Mouse (Mus musculus): ENCODE results near the gene Fam219a. TPM values are rescaled to one million over a fixed set of nuclear protein-coding genes. Genes with fewer than 3 reads are reported as not detected.
A peak's percentile ranks its signal among the peaks of the same experiment; 100 is the strongest.

Fam219a gene
- total and polyA plus RNA-seq, 3 experiments = 13.4 to 15.8 (median 14.4) TPM

DNA sequence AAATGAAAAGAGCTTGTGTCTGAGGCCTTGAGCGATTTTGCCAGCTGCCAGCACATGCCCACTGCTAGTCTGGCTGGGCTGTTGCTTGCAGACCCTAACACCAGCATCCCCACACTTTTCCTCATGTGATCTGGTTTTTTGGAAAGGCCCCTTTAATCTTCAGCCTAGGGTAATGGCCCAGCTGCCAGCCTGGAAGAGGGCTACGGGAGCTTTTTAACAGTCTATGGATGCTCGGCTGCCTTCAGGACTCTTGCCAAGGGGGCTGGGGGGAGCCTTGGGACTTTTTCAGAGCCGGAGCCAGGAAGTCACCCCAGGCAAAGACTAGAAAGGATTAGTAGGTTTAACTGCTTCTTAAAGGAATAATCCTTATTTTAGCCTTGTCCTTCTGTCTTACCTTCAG lies 56.0 kb downstream of the Fam219a start:
- Histone ChIP-seq H3K79me2 (replicated peaks; ENCODE audit: control insufficient read depth, insufficient read depth, low read length) (no peaks in the 10 kb centered on the region), H3K4me3 (no peak overlapping the region), H3K4me1 (ENCODE audit: control insufficient read depth, insufficient read depth, low read length) (no peaks in the 10 kb centered on the region), H3K9ac (ENCODE audit: low read depth, low read length) (no peak overlapping the region), H3K27me3 (ENCODE audit: control insufficient read depth, insufficient read depth, low read length) (no peaks in the 10 kb centered on the region), H3K36me3 (ENCODE audit: control insufficient read depth, insufficient read depth, low read length) (no peaks in the 10 kb centered on the region), H3K27ac (no peak overlapping the region)
- 32% methylated on average over 4 of the region's 4 CpGs for WGBS
- no peak for TF ChIP-seq EP300 (IDR thresholded peaks at IDR 0.05; ENCODE audit: insufficient read depth, low read depth, low read length)
- no peak for TF ChIP-seq CTCF (IDR thresholded peaks at IDR 0.05)
- TF ChIP-seq POLR2A (IDR thresholded peaks at IDR 0.05; ENCODE audit: insufficient read depth, low read depth, low read length) = no peak
- intact Hi-C loops (cut with DNase I) = no loop called here
- DNase-seq = no peak

DNA sequence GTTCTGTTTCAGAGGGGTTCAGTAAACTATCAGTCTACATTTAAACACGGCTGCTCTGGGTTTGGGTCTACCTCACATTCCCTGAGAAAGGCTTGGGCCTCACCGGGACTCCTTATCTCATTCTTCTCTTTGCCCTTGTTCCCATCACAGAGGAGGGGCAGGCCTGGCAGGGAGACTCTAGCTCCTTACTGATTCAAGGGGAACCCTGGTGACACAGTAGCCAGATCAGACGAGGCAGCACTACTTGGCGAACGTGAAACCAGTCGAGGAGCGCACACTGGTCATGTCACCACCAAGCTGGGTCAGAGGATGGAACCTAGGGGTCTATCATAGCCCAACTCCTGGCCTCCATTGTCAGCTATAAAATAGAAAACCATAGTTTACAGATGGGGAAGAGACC lies 61.3 kb downstream of the Fam219a start:
- H3K4me1 ChIP-seq (ENCODE audit: control insufficient read depth, insufficient read depth, low read length) = peaks cover 6% of the 10 kb centered on the region; the same call in 1 of the 2 replicates
- TF ChIP-seq POLR2A (IDR thresholded peaks at IDR 0.05; ENCODE audit: insufficient read depth, low read depth, low read length) = no peak
- no peak for TF ChIP-seq CTCF (IDR thresholded peaks at IDR 0.05)
- no peak for TF ChIP-seq EP300 (IDR thresholded peaks at IDR 0.05; ENCODE audit: insufficient read depth, low read depth, low read length)
- H3K9ac ChIP-seq (ENCODE audit: low read depth, low read length) = no peak overlapping the region
- no peaks in the 10 kb centered on the region for H3K79me2 ChIP-seq (replicated peaks; ENCODE audit: control insufficient read depth, insufficient read depth, low read length)
- WGBS = 61% methylated on average over 7 of the region's 7 CpGs
- no peak for DNase-seq
- no peak overlapping the region for H3K4me3 ChIP-seq
- no peak overlapping the region for H3K27ac ChIP-seq
- intact Hi-C loops (cut with DNase I) = no loop called here
- no peaks in the 10 kb centered on the region for H3K27me3 ChIP-seq (ENCODE audit: control insufficient read depth, insufficient read depth, low read length)
- no peaks in the 10 kb centered on the region for H3K36me3 ChIP-seq (ENCODE audit: control insufficient read depth, insufficient read depth, low read length)

GRCm38 (mm10) chr4:41507326-41507924 lies 61.9 kb downstream of the Fam219a start:
- 16% methylated on average over 22 of the region's 22 CpGs for WGBS
- intact Hi-C loops (cut with DNase I) = no loop called here
- H3K4me3 ChIP-seq = peak overlapping the region; percentile 58
- no peak overlapping the region; the same call in 1 of the 2 replicates for H3K27ac ChIP-seq
- no peaks in the 10 kb centered on the region for H3K79me2 ChIP-seq (replicated peaks; ENCODE audit: control insufficient read depth, insufficient read depth, low read length)
- peak overlapping the region; percentile 52 for H3K9ac ChIP-seq (ENCODE audit: low read depth, low read length)
- TF ChIP-seq POLR2A (IDR thresholded peaks at IDR 0.05; ENCODE audit: insufficient read depth, low read depth, low read length) = no peak
- TF ChIP-seq EP300 (IDR thresholded peaks at IDR 0.05; ENCODE audit: insufficient read depth, low read depth, low read length) = no peak
- TF ChIP-seq CTCF (IDR thresholded peaks at IDR 0.05) = no peak
- peaks cover 6% of the 10 kb centered on the region; the same call in 1 of the 2 replicates for H3K4me1 ChIP-seq (ENCODE audit: control insufficient read depth, insufficient read depth, low read length)
- no peak for DNase-seq
- no peaks in the 10 kb centered on the region for H3K27me3 ChIP-seq (ENCODE audit: control insufficient read depth, insufficient read depth, low read length)
- H3K36me3 ChIP-seq (ENCODE audit: control insufficient read depth, insufficient read depth, low read length) = no peaks in the 10 kb centered on the region

- intact Hi-C loops (cut with DNase I) = no loop called here
- WGBS = under 1% methylated on average over 29 of the region's 29 CpGs
- H3K4me3 ChIP-seq = peak overlapping the region; percentile 58
- H3K27ac ChIP-seq = peak overlapping the region; percentile 18; the same call in 1 of the 2 replicates
- H3K27me3 ChIP-seq (ENCODE audit: control insufficient read depth, insufficient read depth, low read length) = no peaks in the 10 kb centered on the region
- TF ChIP-seq POLR2A (IDR thresholded peaks at IDR 0.05; ENCODE audit: insufficient read depth, low read depth, low read length) (no peak), CTCF (IDR thresholded peaks at IDR 0.05) (peak; percentile 52), EP300 (IDR thresholded peaks at IDR 0.05; ENCODE audit: insufficient read depth, low read depth, low read length) (no peak)
- no peaks in the 10 kb centered on the region for H3K36me3 ChIP-seq (ENCODE audit: control insufficient read depth, insufficient read depth, low read length)
- H3K4me1 ChIP-seq (ENCODE audit: control insufficient read depth, insufficient read depth, low read length) = peaks cover 6% of the 10 kb centered on the region; the same call in 1 of the 2 replicates
- peak overlapping the region; percentile 53 for H3K9ac ChIP-seq (ENCODE audit: low read depth, low read length)
- DNase-seq = peak; percentile 88 to 93
- H3K79me2 ChIP-seq (replicated peaks; ENCODE audit: control insufficient read depth, insufficient read depth, low read length) = no peaks in the 10 kb centered on the region
Observed at GRCm38 (mm10) chr4:41506906-41507305, 62.4 kb downstream of the Fam219a start.

DNA sequence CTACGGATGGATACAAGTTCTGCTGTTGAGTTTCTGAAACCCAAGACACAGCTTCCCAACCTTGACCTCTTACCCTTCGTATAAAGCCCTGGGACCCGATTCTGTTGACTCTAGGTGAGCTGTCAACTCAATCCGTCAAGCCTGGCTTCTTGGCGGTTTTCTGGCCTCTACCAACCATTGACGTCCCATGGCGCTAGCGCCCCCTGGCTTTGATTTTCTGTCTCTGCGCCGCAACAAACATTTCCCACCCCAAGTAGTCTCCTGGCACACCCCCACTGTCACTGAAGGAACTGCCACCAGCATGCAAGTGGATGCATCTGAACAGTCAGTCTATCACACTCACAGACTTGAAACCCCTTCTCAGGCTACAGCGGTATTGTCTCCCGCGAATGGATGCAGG lies 63.2 kb downstream of the Fam219a start:
- Histone ChIP-seq H3K4me1 (ENCODE audit: control insufficient read depth, insufficient read depth, low read length) (peaks cover 6% of the 10 kb centered on the region; the same call in 1 of the 2 replicates), H3K27ac (no peak overlapping the region), H3K79me2 (replicated peaks; ENCODE audit: control insufficient read depth, insufficient read depth, low read length) (no peaks in the 10 kb centered on the region), H3K36me3 (ENCODE audit: control insufficient read depth, insufficient read depth, low read length) (no peaks in the 10 kb centered on the region), H3K4me3 (no peak overlapping the region), H3K27me3 (ENCODE audit: control insufficient read depth, insufficient read depth, low read length) (no peaks in the 10 kb centered on the region), H3K9ac (ENCODE audit: low read depth, low read length) (no peak overlapping the region)
- 17% methylated on average over 13 of the region's 13 CpGs for WGBS
- DNase-seq = peak; percentile 56 to 59
- intact Hi-C loops (cut with DNase I) = no loop called here
- peak; percentile 69 for TF ChIP-seq CTCF (IDR thresholded peaks at IDR 0.05)
- no peak for TF ChIP-seq EP300 (IDR thresholded peaks at IDR 0.05; ENCODE audit: insufficient read depth, low read depth, low read length)
- no peak for TF ChIP-seq POLR2A (IDR thresholded peaks at IDR 0.05; ENCODE audit: insufficient read depth, low read depth, low read length)

DNA sequence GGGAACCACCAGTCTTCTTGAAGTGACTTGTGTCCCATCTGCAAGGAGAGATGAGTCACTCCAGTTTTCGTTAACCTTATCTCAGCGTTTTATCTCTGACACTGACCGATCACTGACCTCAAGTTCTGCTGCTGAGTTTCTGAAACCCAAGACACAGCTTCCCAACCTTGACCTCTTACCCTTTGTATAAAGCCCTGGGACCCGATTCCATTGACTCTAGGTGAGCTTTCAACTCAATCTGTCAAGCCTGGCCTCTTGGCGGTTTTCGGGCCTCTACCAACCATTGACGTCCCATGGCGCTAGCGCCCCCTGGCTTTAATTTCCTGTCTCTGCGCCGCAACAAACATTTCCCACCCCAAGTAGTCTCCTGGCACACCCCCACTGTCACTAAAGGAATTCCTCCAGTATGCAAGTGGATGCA lies 64.2 kb downstream of the Fam219a start:
- Histone ChIP-seq H3K4me3 (no peak overlapping the region), H3K27ac (no peak overlapping the region), H3K79me2 (replicated peaks; ENCODE audit: control insufficient read depth, insufficient read depth, low read length) (no peaks in the 10 kb centered on the region), H3K27me3 (ENCODE audit: control insufficient read depth, insufficient read depth, low read length) (no peaks in the 10 kb centered on the region), H3K36me3 (ENCODE audit: control insufficient read depth, insufficient read depth, low read length) (no peaks in the 10 kb centered on the region), H3K4me1 (ENCODE audit: control insufficient read depth, insufficient read depth, low read length) (peaks cover 6% of the 10 kb centered on the region; the same call in 1 of the 2 replicates), H3K9ac (ENCODE audit: low read depth, low read length) (no peak overlapping the region)
- WGBS = 60% methylated on average over 11 of the region's 11 CpGs
- intact Hi-C loops (cut with DNase I) = no loop called here
- TF ChIP-seq EP300 (IDR thresholded peaks at IDR 0.05; ENCODE audit: insufficient read depth, low read depth, low read length) = no peak
- peak; percentile 50 for TF ChIP-seq CTCF (IDR thresholded peaks at IDR 0.05)
- no peak for DNase-seq
